Mouse (Mus musculus): ENCODE measurements around the gene Vars. TPM values are rescaled to one million over a fixed set of nuclear protein-coding genes. Genes with fewer than 3 reads are reported as not detected.
A peak's percentile ranks its signal among the peaks of the same experiment; 100 is the strongest.

Vars gene
- polyA plus RNA-seq, 1 experiment from 2014 or later, result 132 TPM

DNA sequence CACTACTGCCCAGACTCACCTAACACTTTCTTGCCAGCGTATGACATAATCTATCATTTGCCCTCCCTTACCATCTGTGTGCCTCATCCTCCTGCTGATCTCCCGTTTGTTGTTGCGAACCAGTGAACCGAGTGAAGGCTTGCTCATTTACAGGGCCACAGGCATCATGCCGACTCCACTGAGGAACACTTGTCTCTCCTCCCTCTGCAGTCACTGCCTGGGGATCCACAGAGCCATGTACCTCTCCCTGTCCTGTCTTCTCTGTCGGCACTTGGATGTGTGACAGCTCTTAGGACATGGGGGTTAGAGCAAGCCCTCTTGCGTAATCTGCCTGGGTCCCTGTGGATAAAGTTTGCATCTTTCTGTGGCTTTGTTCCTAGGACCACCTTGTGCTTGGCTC, 8.8 kb downstream of the Vars start:
- WGBS, result 75% methylated on average over 7 of the region's 7 CpGs
- no peak overlapping the region for H3K27ac ChIP-seq (ENCODE audit: low read length)
- no peaks in the 10 kb centered on the region for H3K9me3 ChIP-seq (ENCODE audit: low read length)
- no peaks in the 10 kb centered on the region for H3K27me3 ChIP-seq (ENCODE audit: insufficient read depth, low read length)
- H3K9ac ChIP-seq (replicated peaks; ENCODE audit: low read length), result no peak overlapping the region
- H3K36me3 ChIP-seq (ENCODE audit: insufficient read depth, low read length), result peaks cover 89% of the 10 kb centered on the region
- H3K4me1 ChIP-seq (ENCODE audit: insufficient read depth, low read length), result no peaks in the 10 kb centered on the region
- H3K4me2 ChIP-seq (replicated peaks; ENCODE audit: low read depth, low read length), result no peak overlapping the region
- H3K4me3 ChIP-seq (ENCODE audit: low read length), result no peak overlapping the region
- ATAC-seq (ENCODE audit: low FRiP score, low TSS enrichment), result no peak

DNA sequence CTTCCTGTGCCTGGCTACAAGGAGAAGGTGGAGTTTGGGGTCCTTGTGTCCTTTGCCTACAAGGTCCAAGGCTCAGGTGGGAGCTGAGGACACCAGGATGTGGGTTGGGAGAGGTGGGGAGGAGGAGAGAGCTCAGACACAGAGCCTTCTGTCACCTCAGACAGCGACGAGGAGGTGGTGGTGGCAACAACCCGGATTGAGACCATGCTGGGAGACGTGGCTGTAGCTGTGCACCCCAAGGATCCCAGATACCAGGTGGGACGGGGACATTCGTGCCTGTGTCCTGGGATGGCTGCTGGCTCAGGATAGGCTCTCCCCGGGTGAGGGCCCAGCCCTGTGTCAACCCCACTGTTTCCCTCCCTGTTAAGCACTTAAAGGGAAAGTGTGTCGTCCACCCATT, 10.7 kb downstream of the Vars start:
- ATAC-seq (ENCODE audit: low FRiP score, low TSS enrichment), result no peak

DNA sequence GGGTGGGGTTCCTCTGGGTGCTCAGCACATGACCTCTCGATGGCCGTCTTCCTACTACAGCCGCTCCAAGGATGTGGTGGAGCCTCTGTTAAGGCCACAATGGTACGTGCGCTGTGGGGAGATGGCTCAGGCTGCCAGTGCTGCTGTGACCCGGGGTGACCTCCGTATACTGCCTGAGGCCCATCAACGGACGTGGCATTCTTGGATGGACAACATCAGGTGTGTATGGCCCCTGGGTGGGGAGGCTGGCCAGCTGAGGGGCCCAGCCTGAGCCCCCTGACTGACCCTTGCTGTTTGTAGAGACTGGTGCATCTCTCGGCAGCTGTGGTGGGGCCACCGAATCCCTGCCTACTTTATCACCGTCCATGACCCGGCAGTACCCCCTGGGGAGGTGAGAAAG, 11.6 kb downstream of the Vars start:
- Histone ChIP-seq H3K36me3 (ENCODE audit: insufficient read depth, low read length) (peaks cover 85% of the 10 kb centered on the region), H3K27me3 (ENCODE audit: insufficient read depth, low read length) (no peaks in the 10 kb centered on the region), H3K4me1 (ENCODE audit: insufficient read depth, low read length) (no peaks in the 10 kb centered on the region), H3K4me2 (replicated peaks; ENCODE audit: low read depth, low read length) (no peak overlapping the region), H3K4me3 (ENCODE audit: low read length) (no peak overlapping the region), H3K9me3 (ENCODE audit: low read length) (no peaks in the 10 kb centered on the region), H3K9ac (replicated peaks; ENCODE audit: low read length) (no peak overlapping the region), H3K27ac (ENCODE audit: low read length) (no peak overlapping the region)
- ATAC-seq (ENCODE audit: low FRiP score, low TSS enrichment), result no peak
- 78% methylated on average over 13 of the region's 13 CpGs for WGBS

More for the DNA sequence above, 10.7 kb downstream of the Vars start:
- H3K4me3 ChIP-seq (ENCODE audit: low read length), result no peak overlapping the region
- peaks cover 92% of the 10 kb centered on the region for H3K36me3 ChIP-seq (ENCODE audit: insufficient read depth, low read length)
- 96% methylated on average over 8 of the region's 8 CpGs for WGBS
- H3K4me1 ChIP-seq (ENCODE audit: insufficient read depth, low read length), result no peaks in the 10 kb centered on the region
- no peaks in the 10 kb centered on the region for H3K9me3 ChIP-seq (ENCODE audit: low read length)
- H3K27me3 ChIP-seq (ENCODE audit: insufficient read depth, low read length), result no peaks in the 10 kb centered on the region
- H3K4me2 ChIP-seq (replicated peaks; ENCODE audit: low read depth, low read length), result no peak overlapping the region
- H3K27ac ChIP-seq (ENCODE audit: low read length), result no peak overlapping the region
- H3K9ac ChIP-seq (replicated peaks; ENCODE audit: low read length), result no peak overlapping the region

DNA sequence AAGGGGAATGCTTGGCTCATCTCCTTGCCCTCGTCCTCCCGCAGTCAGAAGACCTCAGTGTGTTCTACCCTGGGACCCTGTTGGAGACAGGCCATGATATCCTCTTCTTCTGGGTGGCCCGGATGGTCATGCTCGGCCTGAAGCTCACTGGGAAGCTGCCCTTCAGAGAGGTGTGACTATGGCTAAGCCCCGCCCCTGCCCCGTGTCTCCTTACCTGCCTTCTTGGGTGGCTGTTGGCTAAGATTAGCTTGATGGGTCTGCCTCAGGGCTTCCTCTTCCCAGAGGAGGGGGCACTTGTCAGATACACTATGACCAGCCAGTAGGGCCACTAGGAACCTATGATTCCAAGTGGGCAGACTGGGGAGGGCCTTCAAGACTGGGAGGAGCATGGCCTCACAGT, 12.4 kb downstream of the Vars start:
- Histone ChIP-seq H3K27me3 (ENCODE audit: insufficient read depth, low read length) (no peaks in the 10 kb centered on the region), H3K9ac (replicated peaks; ENCODE audit: low read length) (no peak overlapping the region), H3K4me1 (ENCODE audit: insufficient read depth, low read length) (no peaks in the 10 kb centered on the region), H3K4me3 (ENCODE audit: low read length) (no peak overlapping the region), H3K4me2 (replicated peaks; ENCODE audit: low read depth, low read length) (no peak overlapping the region), H3K36me3 (ENCODE audit: insufficient read depth, low read length) (peaks cover 77% of the 10 kb centered on the region), H3K27ac (ENCODE audit: low read length) (no peak overlapping the region), H3K9me3 (ENCODE audit: low read length) (no peaks in the 10 kb centered on the region)
- ATAC-seq (ENCODE audit: low FRiP score, low TSS enrichment), result no peak
- 82% methylated on average over 6 of the region's 6 CpGs for WGBS

DNA sequence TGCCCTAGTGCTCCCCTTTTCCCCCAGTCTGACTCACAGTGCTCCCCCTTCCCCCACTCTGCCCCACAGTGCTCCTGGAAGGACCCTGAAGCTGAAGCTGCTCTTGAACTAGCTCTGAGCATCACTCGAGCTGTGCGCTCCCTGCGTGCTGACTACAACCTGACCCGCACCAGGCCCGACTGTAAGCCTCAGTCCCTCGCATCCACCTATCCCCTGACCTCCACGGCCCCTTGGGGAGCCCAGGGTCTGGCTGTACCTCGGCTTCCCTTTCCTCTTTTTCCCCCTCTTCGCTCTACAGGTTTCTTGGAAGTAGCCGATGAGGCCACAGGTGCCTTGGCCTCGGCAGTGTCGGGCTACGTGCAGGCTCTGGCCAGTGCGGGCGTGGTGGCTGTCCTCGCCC, 14.5 kb downstream of the Vars start:
- WGBS, result 90% methylated on average over 16 of the region's 16 CpGs
- ATAC-seq (ENCODE audit: low FRiP score, low TSS enrichment), result no peak

DNA sequence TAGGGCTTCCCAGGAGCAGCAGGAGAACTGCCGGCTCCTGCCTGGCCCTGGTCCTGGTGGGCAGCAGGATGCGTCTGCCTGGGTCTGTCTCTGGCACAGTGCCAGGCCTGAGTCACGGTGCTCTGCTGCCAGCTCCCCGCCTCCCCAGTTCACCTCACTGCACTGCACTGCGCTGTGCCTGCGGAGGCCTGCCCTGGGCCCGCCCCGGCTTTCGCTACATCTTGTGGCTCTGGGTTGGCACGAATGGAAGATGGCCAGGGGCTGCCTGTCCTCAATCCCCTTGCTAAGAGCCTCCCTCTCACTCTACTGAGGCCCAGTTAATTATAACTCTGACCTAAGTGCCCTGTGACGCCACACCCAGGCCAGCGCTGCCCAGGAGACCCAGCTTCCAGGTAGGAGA, 15.6 kb downstream of the Vars start, which contains the start of gene Vwa7:
TSS of gene Vwa7 (plus strand) at position 204 of the 400 bp plus-strand sequence.
- ATAC-seq (ENCODE audit: low FRiP score, low TSS enrichment), result peak; percentile 39
- Histone ChIP-seq H3K9ac (replicated peaks; ENCODE audit: low read length) (no peak within 1 kb of the TSS; the same call in 1 of the 2 replicates), H3K27me3 (ENCODE audit: insufficient read depth, low read length) (no peaks in the 10 kb centered on the region), H3K4me1 (ENCODE audit: insufficient read depth, low read length) (peaks cover 2% of the 10 kb centered on the region), H3K9me3 (ENCODE audit: low read length) (no peaks in the 10 kb centered on the region), H3K4me3 (ENCODE audit: low read length) (no peak within 1 kb of the TSS), H3K36me3 (ENCODE audit: insufficient read depth, low read length) (peaks cover 49% of the 10 kb centered on the region), H3K27ac (ENCODE audit: low read length) (no peak within 1 kb of the TSS), H3K4me2 (replicated peaks; ENCODE audit: low read depth, low read length) (no peak within 1 kb of the TSS)
- WGBS, result 64% methylated on average over 12 of the region's 12 CpGs

More for the DNA sequence above, 14.5 kb downstream of the Vars start:
- H3K27ac ChIP-seq (ENCODE audit: low read length), result no peak overlapping the region
- no peak overlapping the region for H3K4me2 ChIP-seq (replicated peaks; ENCODE audit: low read depth, low read length)
- no peak overlapping the region for H3K9ac ChIP-seq (replicated peaks; ENCODE audit: low read length)
- H3K4me3 ChIP-seq (ENCODE audit: low read length), result no peak overlapping the region
- H3K9me3 ChIP-seq (ENCODE audit: low read length), result no peaks in the 10 kb centered on the region
- H3K36me3 ChIP-seq (ENCODE audit: insufficient read depth, low read length), result peaks cover 60% of the 10 kb centered on the region
- H3K27me3 ChIP-seq (ENCODE audit: insufficient read depth, low read length), result no peaks in the 10 kb centered on the region
- no peaks in the 10 kb centered on the region for H3K4me1 ChIP-seq (ENCODE audit: insufficient read depth, low read length)

DNA sequence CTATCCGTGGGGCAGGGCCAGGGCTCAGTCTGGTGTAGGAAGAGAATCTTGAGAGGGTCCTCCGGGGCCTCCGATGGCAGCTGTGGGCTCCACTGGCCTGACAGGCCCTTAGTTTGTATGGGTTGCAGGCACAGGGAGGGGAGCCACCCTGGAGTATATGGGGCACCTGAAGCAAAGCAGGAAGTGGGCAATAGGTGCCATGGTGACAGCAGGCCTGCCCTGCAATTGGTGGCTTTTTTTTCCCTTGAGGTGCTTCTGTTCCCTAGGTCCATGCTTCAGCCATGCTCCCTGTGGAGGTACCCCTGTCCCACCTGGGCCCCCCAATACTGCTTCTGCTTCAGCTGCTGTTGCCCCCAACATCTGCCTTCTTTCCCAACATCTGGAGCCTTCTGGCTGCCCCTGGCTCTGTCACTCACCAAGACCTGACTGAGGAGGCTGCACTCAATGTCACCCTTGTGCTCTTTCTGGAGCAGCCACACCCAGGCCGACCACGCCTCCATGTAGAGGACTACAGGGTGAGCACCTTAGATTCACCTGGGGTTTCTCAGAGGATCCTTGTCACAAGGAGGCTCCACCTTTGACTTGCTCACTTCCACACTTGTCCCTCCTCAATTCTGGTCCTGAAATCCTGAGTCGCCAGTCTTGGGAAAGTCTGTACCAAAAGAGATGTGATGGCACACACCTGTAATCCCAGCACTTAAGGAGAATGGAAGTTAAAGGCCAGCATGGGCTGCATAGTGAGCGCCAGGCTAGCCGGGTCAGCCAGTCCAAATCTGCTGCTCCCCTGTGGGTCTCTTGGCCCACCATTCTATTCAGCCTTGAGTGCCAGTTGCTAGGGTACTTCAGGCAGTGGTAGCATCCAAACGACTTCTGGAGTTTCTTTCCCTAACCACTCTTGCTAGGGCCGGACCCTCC, 16.3 kb downstream of the Vars start:
- no peak overlapping the region for H3K27ac ChIP-seq (ENCODE audit: low read length)
- H3K4me2 ChIP-seq (replicated peaks; ENCODE audit: low read depth, low read length), result no peak overlapping the region
- no peak overlapping the region; the same call in 1 of the 2 replicates for H3K9ac ChIP-seq (replicated peaks; ENCODE audit: low read length)
- H3K27me3 ChIP-seq (ENCODE audit: insufficient read depth, low read length), result no peaks in the 10 kb centered on the region
- peaks cover 43% of the 10 kb centered on the region for H3K36me3 ChIP-seq (ENCODE audit: insufficient read depth, low read length)
- no peaks in the 10 kb centered on the region for H3K9me3 ChIP-seq (ENCODE audit: low read length)
- no peak overlapping the region for H3K4me3 ChIP-seq (ENCODE audit: low read length)
- H3K4me1 ChIP-seq (ENCODE audit: insufficient read depth, low read length), result peaks cover 5% of the 10 kb centered on the region
- 80% methylated on average over 10 of the region's 10 CpGs for WGBS
- ATAC-seq (ENCODE audit: low FRiP score, low TSS enrichment), result no peak

DNA sequence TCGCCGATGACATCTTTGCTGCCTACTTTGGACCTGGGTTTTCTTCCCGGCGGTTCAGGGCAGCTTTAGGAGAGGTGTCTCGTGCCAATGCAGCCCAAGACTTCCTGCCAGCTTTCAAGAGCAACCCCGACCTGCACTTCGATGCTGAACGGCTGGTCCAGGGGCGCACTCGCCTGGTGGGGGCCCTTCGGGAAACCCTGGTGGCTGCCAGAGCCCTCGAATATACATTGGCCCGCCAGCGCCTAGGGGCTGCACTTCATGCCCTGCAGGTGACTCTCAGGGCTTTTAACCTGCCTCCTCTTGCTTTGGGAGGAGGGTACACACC, 16.9 kb downstream of the Vars start:
- Histone ChIP-seq H3K9me3 (ENCODE audit: low read length) (no peaks in the 10 kb centered on the region), H3K4me3 (ENCODE audit: low read length) (no peak overlapping the region), H3K27ac (ENCODE audit: low read length) (no peak overlapping the region), H3K9ac (replicated peaks; ENCODE audit: low read length) (no peak overlapping the region), H3K27me3 (ENCODE audit: insufficient read depth, low read length) (no peaks in the 10 kb centered on the region), H3K36me3 (ENCODE audit: insufficient read depth, low read length) (peaks cover 36% of the 10 kb centered on the region), H3K4me2 (replicated peaks; ENCODE audit: low read depth, low read length) (no peak overlapping the region), H3K4me1 (ENCODE audit: insufficient read depth, low read length) (peaks cover 5% of the 10 kb centered on the region)
- ATAC-seq (ENCODE audit: low FRiP score, low TSS enrichment), result no peak
- 71% methylated on average over 14 of the region's 14 CpGs for WGBS

DNA sequence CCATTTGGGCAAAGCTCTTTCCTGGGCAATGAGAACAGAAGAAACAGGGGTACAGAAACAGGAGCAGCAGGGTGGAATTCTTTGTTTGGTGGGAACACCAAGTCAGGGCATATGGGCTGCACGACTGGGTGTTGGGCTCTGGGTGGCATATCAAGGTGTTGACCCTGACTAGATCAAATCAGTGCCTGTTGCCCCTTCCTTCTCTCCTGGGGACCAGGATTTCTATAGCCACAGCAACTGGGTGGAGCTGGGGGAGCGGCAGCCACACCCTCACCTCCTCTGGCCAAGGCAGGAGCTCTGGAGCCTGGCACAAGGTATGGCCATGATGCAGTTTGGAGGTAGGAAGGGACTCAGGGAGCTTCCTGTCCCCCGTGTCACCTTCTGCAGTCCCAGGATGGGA, 17.4 kb downstream of the Vars start:
- ATAC-seq (ENCODE audit: low FRiP score, low TSS enrichment), result no peak
- Histone ChIP-seq H3K4me2 (replicated peaks; ENCODE audit: low read depth, low read length) (no peak overlapping the region), H3K4me3 (ENCODE audit: low read length) (no peak overlapping the region), H3K36me3 (ENCODE audit: insufficient read depth, low read length) (peaks cover 31% of the 10 kb centered on the region), H3K9ac (replicated peaks; ENCODE audit: low read length) (no peak overlapping the region), H3K9me3 (ENCODE audit: low read length) (no peaks in the 10 kb centered on the region), H3K4me1 (ENCODE audit: insufficient read depth, low read length) (peaks cover 5% of the 10 kb centered on the region), H3K27me3 (ENCODE audit: insufficient read depth, low read length) (no peaks in the 10 kb centered on the region), H3K27ac (ENCODE audit: low read length) (no peak overlapping the region)
- WGBS, result 83% methylated on average over 3 of the region's 3 CpGs

DNA sequence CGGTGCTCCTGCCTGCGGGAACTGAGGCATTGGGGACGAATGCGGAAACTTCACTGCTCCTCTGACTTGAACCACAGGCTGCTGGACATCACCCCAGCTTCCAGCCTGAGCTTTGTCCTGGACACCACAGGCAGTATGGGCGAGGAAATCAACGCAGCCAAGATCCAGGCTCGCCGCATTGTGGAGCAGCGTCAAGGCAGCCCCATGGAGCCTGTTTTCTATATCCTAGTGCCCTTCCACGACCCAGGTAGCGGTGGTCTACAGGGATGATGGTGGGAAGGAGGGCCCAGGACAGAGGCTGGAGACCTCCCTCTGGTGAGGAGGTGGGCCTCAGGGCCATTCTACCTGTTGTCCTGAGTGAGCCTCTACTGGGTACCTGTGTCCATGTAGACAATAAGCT, 19.1 kb downstream of the Vars start:
- no peaks in the 10 kb centered on the region for H3K27me3 ChIP-seq (ENCODE audit: insufficient read depth, low read length)
- peaks cover 11% of the 10 kb centered on the region for H3K4me1 ChIP-seq (ENCODE audit: insufficient read depth, low read length)
- no peaks in the 10 kb centered on the region for H3K9me3 ChIP-seq (ENCODE audit: low read length)
- ATAC-seq (ENCODE audit: low FRiP score, low TSS enrichment), result no peak
- H3K4me3 ChIP-seq (ENCODE audit: low read length), result no peak overlapping the region
- peaks cover 14% of the 10 kb centered on the region for H3K36me3 ChIP-seq (ENCODE audit: insufficient read depth, low read length)
- H3K9ac ChIP-seq (replicated peaks; ENCODE audit: low read length), result no peak overlapping the region
- 76% methylated on average over 11 of the region's 11 CpGs for WGBS
- H3K4me2 ChIP-seq (replicated peaks; ENCODE audit: low read depth, low read length), result no peak overlapping the region
- H3K27ac ChIP-seq (ENCODE audit: low read length), result no peak overlapping the region

Data from kidney, embryonic 16.5 days (tissue).